Mouse (Mus musculus): ENCODE measurements around the gene Oxct1. TPM values are rescaled to one million over a fixed set of nuclear protein-coding genes. Genes with fewer than 3 reads are reported as not detected.

Oxct1 gene
- polyA plus RNA-seq, 1 experiment from 2014 or later = 23.5 TPM

GRCm38 (mm10) chr15:3995448-3996266, 30.5 kb upstream of the Oxct1 start, which contains the start of gene AW549877:
TSS of gene AW549877 (minus strand) at chr15:3995744.
- H3K4me3 ChIP-seq (ENCODE audit: low read depth, low read length) = peak within 1 kb of the TSS; percentile 90
- peak; percentile 98 for ATAC-seq (ENCODE audit: low read depth)
- H3K27me3 ChIP-seq (ENCODE audit: control insufficient read depth, insufficient read depth, low read depth, low read length) = no peaks in the 10 kb centered on the region
- peaks cover 4% of the 10 kb centered on the region; the same call in 1 of the 2 replicates for H3K36me3 ChIP-seq (ENCODE audit: control insufficient read depth, insufficient read depth)
- H3K4me2 ChIP-seq (ENCODE audit: low read depth, low read length) = peak within 1 kb of the TSS; percentile 86
- H3K4me1 ChIP-seq (ENCODE audit: control insufficient read depth, low read depth, low read length) = peaks cover 3% of the 10 kb centered on the region
- WGBS (ENCODE audit: insufficient replicate concordance) = under 1% methylated on average over 59 of the region's 61 CpGs
- no peaks in the 10 kb centered on the region for H3K9me3 ChIP-seq (replicated peaks; ENCODE audit: control insufficient read depth, low read length)
- H3K27ac ChIP-seq (ENCODE audit: low read length) = peak within 1 kb of the TSS; percentile 93
- H3K9ac ChIP-seq (ENCODE audit: low read depth, low read length) = peak within 1 kb of the TSS; percentile 87

- Histone ChIP-seq H3K36me3 (ENCODE audit: control insufficient read depth, insufficient read depth) (peaks cover under 1% of the 10 kb centered on the region; the same call in 1 of the 2 replicates), H3K27me3 (ENCODE audit: control insufficient read depth, insufficient read depth, low read depth, low read length) (no peaks in the 10 kb centered on the region), H3K27ac (ENCODE audit: low read length) (peak overlapping the region; percentile 73), H3K9ac (ENCODE audit: low read depth, low read length) (peak overlapping the region; percentile 72), H3K9me3 (replicated peaks; ENCODE audit: control insufficient read depth, low read length) (no peaks in the 10 kb centered on the region), H3K4me2 (ENCODE audit: low read depth, low read length) (peak overlapping the region; percentile 86), H3K4me1 (ENCODE audit: control insufficient read depth, low read depth, low read length) (peaks cover 3% of the 10 kb centered on the region), H3K4me3 (ENCODE audit: low read depth, low read length) (peak overlapping the region; percentile 90)
- ATAC-seq (ENCODE audit: low read depth) = no peak
- WGBS (ENCODE audit: insufficient replicate concordance) = 18% methylated on average over 14 of the region's 14 CpGs
Measured at GRCm38 (mm10) chr15:3996267-3997010, 29.7 kb upstream of the Oxct1 start.

DNA sequence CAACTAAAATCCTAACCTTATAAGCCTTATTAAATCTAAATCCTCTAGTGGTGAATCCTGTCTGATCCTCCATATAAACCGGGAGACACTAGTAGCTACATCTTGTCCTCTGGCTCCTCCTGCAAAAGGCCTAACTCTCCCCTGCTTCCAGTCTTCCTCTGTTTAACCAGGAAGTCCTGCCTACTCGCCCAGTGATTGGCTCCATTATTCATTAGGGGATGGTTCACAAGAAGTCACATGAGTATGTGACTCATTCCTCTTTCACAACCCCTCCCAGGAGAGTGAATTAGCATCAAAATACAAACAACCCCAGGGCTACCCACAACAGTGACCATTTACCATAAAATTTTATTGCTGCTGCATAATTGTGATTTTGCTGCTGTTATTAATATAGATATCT, 27.0 kb upstream of the Oxct1 start:
- Histone ChIP-seq H3K4me2 (ENCODE audit: low read depth, low read length) (no peak overlapping the region), H3K36me3 (ENCODE audit: control insufficient read depth, insufficient read depth) (no peaks in the 10 kb centered on the region), H3K27ac (ENCODE audit: low read length) (no peak overlapping the region), H3K9ac (ENCODE audit: low read depth, low read length) (no peak overlapping the region), H3K4me3 (ENCODE audit: low read depth, low read length) (no peak overlapping the region), H3K27me3 (ENCODE audit: control insufficient read depth, insufficient read depth, low read depth, low read length) (no peaks in the 10 kb centered on the region), H3K4me1 (ENCODE audit: control insufficient read depth, low read depth, low read length) (peaks cover 3% of the 10 kb centered on the region), H3K9me3 (replicated peaks; ENCODE audit: control insufficient read depth, low read length) (no peaks in the 10 kb centered on the region)
- ATAC-seq (ENCODE audit: low read depth) = no peak
- 59% methylated on average over 2 of the region's 2 CpGs for WGBS (ENCODE audit: insufficient replicate concordance)

GRCm38 (mm10) chr15:4000536-4000935, 25.6 kb upstream of the Oxct1 start:
- Histone ChIP-seq H3K27me3 (ENCODE audit: control insufficient read depth, insufficient read depth, low read depth, low read length) (no peaks in the 10 kb centered on the region), H3K9ac (ENCODE audit: low read depth, low read length) (no peak overlapping the region), H3K9me3 (replicated peaks; ENCODE audit: control insufficient read depth, low read length) (no peaks in the 10 kb centered on the region), H3K36me3 (ENCODE audit: control insufficient read depth, insufficient read depth) (no peaks in the 10 kb centered on the region), H3K4me1 (ENCODE audit: control insufficient read depth, low read depth, low read length) (no peaks in the 10 kb centered on the region), H3K4me2 (ENCODE audit: low read depth, low read length) (no peak overlapping the region), H3K4me3 (ENCODE audit: low read depth, low read length) (no peak overlapping the region), H3K27ac (ENCODE audit: low read length) (no peak overlapping the region)
- no peak for ATAC-seq (ENCODE audit: low read depth)
- 46% methylated on average over 2 of the region's 2 CpGs for WGBS (ENCODE audit: insufficient replicate concordance)

DNA sequence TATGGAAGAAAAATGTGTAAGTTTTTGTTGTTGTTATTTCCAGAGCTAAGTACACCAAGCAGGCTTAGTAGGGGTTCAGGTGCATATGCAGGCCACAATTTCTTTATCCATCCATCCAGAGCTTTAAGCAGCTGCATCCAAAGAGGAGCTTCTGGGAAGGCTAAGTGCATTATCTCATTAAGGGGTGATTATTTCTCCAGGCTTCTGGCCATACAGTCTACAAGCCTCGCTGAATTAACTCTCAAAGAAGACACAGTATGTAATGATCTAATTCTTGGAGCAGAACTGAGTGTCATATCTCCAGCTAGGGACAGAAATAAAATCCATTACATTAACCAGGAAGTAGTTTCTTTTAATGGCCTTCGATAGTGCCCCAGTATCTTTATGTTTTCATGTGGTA, 12.3 kb upstream of the Oxct1 start:
- H3K9me3 ChIP-seq (replicated peaks; ENCODE audit: control insufficient read depth, low read length) = no peaks in the 10 kb centered on the region
- 60% methylated on average over 2 of the region's 2 CpGs for WGBS (ENCODE audit: insufficient replicate concordance)
- H3K9ac ChIP-seq (ENCODE audit: low read depth, low read length) = no peak overlapping the region
- H3K4me3 ChIP-seq (ENCODE audit: low read depth, low read length) = no peak overlapping the region
- H3K4me1 ChIP-seq (ENCODE audit: control insufficient read depth, low read depth, low read length) = no peaks in the 10 kb centered on the region
- no peak overlapping the region for H3K27ac ChIP-seq (ENCODE audit: low read length)
- ATAC-seq (ENCODE audit: low read depth) = no peak
- H3K36me3 ChIP-seq (ENCODE audit: control insufficient read depth, insufficient read depth) = no peaks in the 10 kb centered on the region
- H3K27me3 ChIP-seq (ENCODE audit: control insufficient read depth, insufficient read depth, low read depth, low read length) = no peaks in the 10 kb centered on the region
- no peak overlapping the region for H3K4me2 ChIP-seq (ENCODE audit: low read depth, low read length)

GRCm38 (mm10) chr15:4020711-4021110, 5.5 kb upstream of the Oxct1 start:
- H3K36me3 ChIP-seq (ENCODE audit: control insufficient read depth, insufficient read depth) = no peaks in the 10 kb centered on the region
- no peak overlapping the region for H3K4me2 ChIP-seq (ENCODE audit: low read depth, low read length)
- H3K4me1 ChIP-seq (ENCODE audit: control insufficient read depth, low read depth, low read length) = no peaks in the 10 kb centered on the region; the same call in 1 of the 2 replicates
- no peak overlapping the region for H3K4me3 ChIP-seq (ENCODE audit: low read depth, low read length)
- no peak for ATAC-seq (ENCODE audit: low read depth)
- 67% methylated on average over 4 of the region's 4 CpGs for WGBS (ENCODE audit: insufficient replicate concordance)
- H3K27ac ChIP-seq (ENCODE audit: low read length) = no peak overlapping the region
- H3K9ac ChIP-seq (ENCODE audit: low read depth, low read length) = no peak overlapping the region
- H3K9me3 ChIP-seq (replicated peaks; ENCODE audit: control insufficient read depth, low read length) = no peaks in the 10 kb centered on the region
- H3K27me3 ChIP-seq (ENCODE audit: control insufficient read depth, insufficient read depth, low read depth, low read length) = no peaks in the 10 kb centered on the region

DNA sequence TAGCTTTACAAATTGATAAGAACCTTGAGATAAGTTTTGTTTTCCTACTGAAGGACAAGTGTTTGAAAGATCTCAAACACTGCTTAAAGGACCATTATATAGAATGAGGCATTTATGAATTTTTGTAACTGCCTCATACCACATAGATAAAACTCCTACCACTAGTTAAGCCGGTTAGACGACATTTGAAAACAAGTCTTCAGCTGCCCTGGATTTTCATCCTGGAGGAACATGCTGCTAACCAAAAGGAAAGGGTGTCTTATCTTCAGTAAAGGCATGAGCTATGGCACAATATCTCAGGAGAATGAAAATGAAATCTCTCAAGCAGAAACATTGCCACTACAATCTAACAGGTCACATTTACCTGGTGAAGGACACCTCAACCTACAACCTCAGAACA, 2.4 kb upstream of the Oxct1 start:
- no peak overlapping the region for H3K27ac ChIP-seq (ENCODE audit: low read length)
- 67% methylated on average over 2 of the region's 2 CpGs for WGBS (ENCODE audit: insufficient replicate concordance)

GRCm38 (mm10) chr15:4024726-4025507, 1.3 kb upstream of the Oxct1 start:
- no peak for ATAC-seq (ENCODE audit: low read depth)
- Histone ChIP-seq H3K9ac (ENCODE audit: low read depth, low read length) (no peak overlapping the region), H3K36me3 (ENCODE audit: control insufficient read depth, insufficient read depth) (no peaks in the 10 kb centered on the region), H3K4me1 (ENCODE audit: control insufficient read depth, low read depth, low read length) (no peaks in the 10 kb centered on the region; the same call in none of the 2 replicates), H3K27ac (ENCODE audit: low read length) (no peak overlapping the region), H3K27me3 (ENCODE audit: control insufficient read depth, insufficient read depth, low read depth, low read length) (peaks cover 4% of the 10 kb centered on the region; the same call in 1 of the 2 replicates), H3K4me3 (ENCODE audit: low read depth, low read length) (no peak overlapping the region), H3K9me3 (replicated peaks; ENCODE audit: control insufficient read depth, low read length) (no peaks in the 10 kb centered on the region), H3K4me2 (ENCODE audit: low read depth, low read length) (no peak overlapping the region)
- 76% methylated on average over 13 of the region's 13 CpGs for WGBS (ENCODE audit: insufficient replicate concordance)

More for the DNA sequence above, 2.4 kb upstream of the Oxct1 start:
- Histone ChIP-seq H3K4me1 (ENCODE audit: control insufficient read depth, low read depth, low read length) (no peaks in the 10 kb centered on the region; the same call in none of the 2 replicates), H3K4me3 (ENCODE audit: low read depth, low read length) (no peak overlapping the region), H3K4me2 (ENCODE audit: low read depth, low read length) (no peak overlapping the region), H3K27me3 (ENCODE audit: control insufficient read depth, insufficient read depth, low read depth, low read length) (peaks cover 4% of the 10 kb centered on the region; the same call in 1 of the 2 replicates), H3K9ac (ENCODE audit: low read depth, low read length) (no peak overlapping the region), H3K9me3 (replicated peaks; ENCODE audit: control insufficient read depth, low read length) (no peaks in the 10 kb centered on the region), H3K36me3 (ENCODE audit: control insufficient read depth, insufficient read depth) (no peaks in the 10 kb centered on the region)
- no peak for ATAC-seq (ENCODE audit: low read depth)

Measured in liver, embryonic 16.5 days (tissue).